Mouse (Mus musculus) cerebellum, adult 11 months (tissue): ENCODE measurements around the gene Pycard.
A peak's percentile ranks its signal among the peaks of the same experiment; 100 is the strongest.
"Not testable (repeated sequence)": the region's sequence is repeated elsewhere in the genome, so short reads cannot be mapped to it uniquely, and the experiment has no call there.

Experiments
- DNase-seq: peaks from one replicate; pipeline ENCODE4 v3.0.0; 2022

Gene Pycard

GRCm38 (mm10) chr7:127993341-127993977, at the start of gene Pycard:
Pycard (minus strand) TSS chr7:127993867.
- no peak for DNase-seq

GRCm38 (mm10) chr7:128042161-128042820, 48.6 kb upstream of the Pycard start:
- not testable (repeated sequence) for DNase-seq

GRCm38 (mm10) chr7:128033616-128034015, 39.9 kb upstream of the Pycard start:
- DNase-seq = no peak

GRCm38 (mm10) chr7:128032989-128033293, 39.3 kb upstream of the Pycard start:
- no peak for DNase-seq

- DNase-seq = no peak
These were observed 38.8 kb upstream of the Pycard start for GRCm38 (mm10) chr7:128032290-128032988.

GRCm38 (mm10) chr7:128031403-128031976, 37.8 kb upstream of the Pycard start:
- DNase-seq = no peak

- no peak for DNase-seq
These were observed 31.7 kb upstream of the Pycard start for GRCm38 (mm10) chr7:128025381-128025780.

- DNase-seq = no peak
These were observed 31.3 kb upstream of the Pycard start for GRCm38 (mm10) chr7:128024932-128025331.

- DNase-seq = no peak
These were observed 30.7 kb upstream of the Pycard start for GRCm38 (mm10) chr7:128024364-128024763.

- DNase-seq = no peak
These were observed 29.9 kb upstream of the Pycard start for GRCm38 (mm10) chr7:128023565-128023964.

GRCm38 (mm10) chr7:128022974-128023373, 29.3 kb upstream of the Pycard start:
- DNase-seq = no peak

GRCm38 (mm10) chr7:128019187-128019586, 25.5 kb upstream of the Pycard start:
- no peak for DNase-seq

GRCm38 (mm10) chr7:128018275-128018674, 24.6 kb upstream of the Pycard start:
- DNase-seq = no peak

- no peak for DNase-seq
These were observed 23.0 kb upstream of the Pycard start for GRCm38 (mm10) chr7:128016650-128017049.

- not testable (repeated sequence) for DNase-seq
These were observed 22.5 kb upstream of the Pycard start for GRCm38 (mm10) chr7:128016134-128016533.

- no peak for DNase-seq
These were observed 19.4 kb upstream of the Pycard start for GRCm38 (mm10) chr7:128013116-128013515.

GRCm38 (mm10) chr7:128012136-128012780, 18.6 kb upstream of the Pycard start:
- no peak for DNase-seq

- no peak for DNase-seq
These were observed 16.2 kb upstream of the Pycard start for GRCm38 (mm10) chr7:128009715-128010340.

- DNase-seq = peak; percentile 16
These were observed 12.5 kb upstream of the Pycard start for GRCm38 (mm10) chr7:128006193-128006592.

GRCm38 (mm10) chr7:128004487-128005362, 11.1 kb upstream of the Pycard start:
- DNase-seq = no peak

GRCm38 (mm10) chr7:128004150-128004486, 10.5 kb upstream of the Pycard start:
- no peak for DNase-seq

- peak; percentile 59 for DNase-seq
These were observed 10.0 kb upstream of the Pycard start, which contains the start of gene Trim72 for GRCm38 (mm10) chr7:128003688-128004087. Trim72 (plus strand) TSS chr7:128003949.
